Mouse (Mus musculus) layer of hippocampus, adult 9-10 months (tissue): ENCODE measurements at regions not wholly inside any gene's neighbourhood (a gene's known extent, or its start where the extent isn't known, plus 50 kb on each side); places are given as distances from the start of the nearest gene placed in this dataset.
"Not testable (repeated sequence)": the region's sequence is repeated elsewhere in the genome, so short reads cannot be mapped to it uniquely, and the experiment has no call there.

Experiments
- DNase-seq: peaks from one replicate; pipeline ENCODE4 v3.0.0; 2022; ENCODE audit warnings: low spot score

- DNase-seq, result no peak
Observed at GRCm38 (mm10) chr10:33715701-33716250, 70.7 kb downstream of the Sult3a2 start.

GRCm38 (mm10) chr10:33708656-33709055 is 77.8 kb downstream of the Sult3a2 start:
- not testable (repeated sequence) for DNase-seq

GRCm38 (mm10) chr10:33704245-33704644 is 79.7 kb upstream of the Clvs2 start:
- DNase-seq, result not testable (repeated sequence)

GRCm38 (mm10) chr10:33703420-33703819 is 78.9 kb upstream of the Clvs2 start:
- DNase-seq, result peak; percentile 87
